Mouse (Mus musculus) kidney, postnatal 0 days (tissue): ENCODE results near the gene Nol3. TPM values are rescaled to one million over a fixed set of nuclear protein-coding genes. Genes with fewer than 3 reads are reported as not detected.

Experiments used
- ATAC-seq: fragments of 200-750 bp; cut with Nextera tagmentation; replicated peaks from 2 replicates; pipeline ENCODE4 v1.8.0; 2017; ENCODE audit warnings: low read depth, moderate number of reproducible peaks, moderate TSS enrichment, moderate library complexity; ENCODE audit not compliant: low FRiP score
- DNase-seq: peaks from one replicate; pipeline ENCODE4 v3.0.0-alpha.2; 2016; ENCODE audit warnings: low spot score
- H3K27ac ChIP-seq: fragments of 300-500 bp; sonication (generic); 2 replicates; pipeline ENCODE4 v1.5.1; 2014; ENCODE audit warnings: mild to moderate bottlenecking
- H3K27me3 ChIP-seq: fragments of 300-500 bp; sonication (generic); 2 replicates; pipeline ENCODE4 v1.6.1; 2014; ENCODE audit warnings: low read length, mixed read lengths; ENCODE audit not compliant: insufficient read depth
- H3K36me3 ChIP-seq: fragments of 300-500 bp; sonication (generic); 2 replicates; pipeline ENCODE4 v1.6.1; 2014; ENCODE audit warnings: low read length, mixed read lengths; ENCODE audit not compliant: insufficient read depth
- H3K4me1 ChIP-seq: fragments of 300-500 bp; sonication (generic); replicated peaks from 2 replicates; pipeline ENCODE4 v1.6.1; 2014; ENCODE audit warnings: antibody characterized with exemption, low read length, mixed read lengths; ENCODE audit not compliant: insufficient read depth
- H3K4me2 ChIP-seq: fragments of 300-500 bp; sonication (generic); 2 replicates; pipeline ENCODE4 v1.6.1; 2014; ENCODE audit warnings: mild to moderate bottlenecking, low read length, moderate library complexity, mixed read lengths
- H3K4me3 ChIP-seq: fragments of 300-500 bp; sonication (generic); replicated peaks from 2 replicates; pipeline ENCODE4 v1.5.1; 2014; ENCODE audit warnings: low read depth, low read length
- H3K9ac ChIP-seq: fragments of 300-500 bp; sonication (generic); 2 replicates; pipeline ENCODE4 v1.6.1; 2014; ENCODE audit warnings: low read depth, low read length
- H3K9me3 ChIP-seq: fragments of 300-500 bp; sonication (generic); replicated peaks from 2 replicates; pipeline ENCODE4 v1.6.1; 2016; ENCODE audit warnings: low read length, inconsistent platforms, mixed read lengths
- CTCF ChIP-seq: IDR thresholded peaks from 2 replicates; pipeline ENCODE4 v1.5.1; 2016; ENCODE audit warnings: antibody characterized with exemption, low read depth, mild to moderate bottlenecking, moderate library complexity
- WGBS: fragments of 180-500 bp; shearing (Covaris S2); extraction: QIAGEN DNeasy Blood & Tissue Kit; methylation state at CpG from one replicate; pipeline ENCODE4 v1.1.7; 2014; 5-methylcytosine and 5-hydroxymethylcytosine counted together
- microRNA counts: library from miRNA; unstranded; fragments of <30 nt; microRNA quantifications from one replicate; lab custom pipeline; 2015
- microRNA-seq: library from miRNA; unstranded; fragments of <30 nt; microRNA quantifications from one replicate; pipeline ENCODE4, GENCODE M21; 2016
- polyA plus RNA-seq: library from polyadenylated mRNA; unstranded; fragments of >200 nt; fragmentation: Nextera tagmentation; extraction: Ambion mirVana; gene quantifications from 2 replicates; pipeline ENCODE4 v1.2.1, GENCODE M21; 2015

Nol3 gene
- polyA plus RNA-seq, 1 experiment from 2014 or later: 0.29 TPM

- no peak for TF ChIP-seq CTCF
- 85% methylated on average over 4 of the region's 4 CpGs for WGBS
- Histone ChIP-seq H3K4me2 (no peak overlapping the region), H3K36me3 (peaks cover 15% of the 10 kb centered on the region; the same call in 1 of the 2 replicates), H3K4me1 (peaks cover 16% of the 10 kb centered on the region), H3K9ac (no peak overlapping the region), H3K27me3 (no peaks in the 10 kb centered on the region), H3K4me3 (no peak overlapping the region), H3K27ac (no peak overlapping the region), H3K9me3 (no peaks in the 10 kb centered on the region)
- DNase-seq: no peak
- ATAC-seq: no peak
These were observed 47.2 kb downstream of the Nol3 start for GRCm38 (mm10) chr8:105323183-105323582.

DNA sequence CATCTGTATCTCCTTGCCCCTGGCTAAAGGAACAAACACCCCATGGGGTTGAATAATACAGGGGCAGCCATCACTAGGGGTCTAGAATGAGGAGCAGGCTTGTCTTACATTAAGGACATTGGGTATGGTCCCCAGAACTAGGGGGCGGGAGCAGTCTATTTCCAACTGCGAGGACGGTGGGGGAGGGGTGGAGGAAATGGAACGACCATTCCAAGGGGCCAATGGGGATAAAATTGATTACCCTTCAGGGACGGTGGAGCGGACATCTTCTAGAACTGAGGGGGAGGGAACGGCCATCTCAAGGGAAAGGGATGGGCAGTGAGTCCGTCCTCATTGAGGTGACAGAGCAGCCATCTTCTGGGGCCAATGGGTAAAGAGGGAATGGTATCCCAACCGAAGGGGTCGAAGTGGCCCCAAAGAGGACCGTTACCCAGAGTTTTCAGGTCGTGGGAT, 49.7 kb downstream of the Nol3 start:
- under 1% methylated on average over 12 of the region's 12 CpGs for WGBS
- ATAC-seq: peak; percentile 33
- TF ChIP-seq CTCF: no peak; the same call in 1 of the 2 replicates
- Histone ChIP-seq H3K4me1 (peaks cover 16% of the 10 kb centered on the region), H3K36me3 (peaks cover 35% of the 10 kb centered on the region), H3K27ac (peak overlapping the region; percentile 68; the same call in 1 of the 2 replicates), H3K4me3 (peak overlapping the region; percentile 60), H3K9me3 (no peaks in the 10 kb centered on the region), H3K4me2 (peak overlapping the region; percentile 92), H3K9ac (peak overlapping the region; percentile 70), H3K27me3 (no peaks in the 10 kb centered on the region)
- no peak for DNase-seq

- peak; percentile 89 for ATAC-seq
These were observed 50.3 kb downstream of the Nol3 start, which contains the start of the genes Lrrc29 and Tmem208 for GRCm38 (mm10) chr8:105326141-105326672. Lrrc29 (minus strand) TSS chr8:105326278. Tmem208 (plus strand) TSS chr8:105326354.

DNA sequence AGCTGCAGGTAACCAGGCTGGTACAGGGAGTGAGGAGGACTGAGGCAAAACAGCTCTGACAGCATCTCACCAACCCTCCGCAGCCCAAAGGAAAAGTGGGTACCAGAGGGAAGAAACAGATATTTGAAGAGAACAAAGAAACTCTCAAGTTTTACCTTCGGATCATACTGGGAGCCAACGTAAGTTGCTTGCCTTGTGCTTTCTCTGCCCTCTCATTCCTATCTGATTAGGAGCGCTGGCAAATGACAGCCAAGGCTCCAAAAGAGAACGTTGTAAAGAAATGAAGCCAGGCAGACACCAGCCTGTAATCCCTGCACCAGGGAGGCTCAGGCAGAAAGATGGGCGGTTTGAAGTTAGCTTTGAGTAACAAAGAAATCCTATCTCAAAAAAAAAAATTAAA, 51.0 kb downstream of the Nol3 start:
- TF ChIP-seq CTCF: no peak
- peak overlapping the region; percentile 70 for H3K9ac ChIP-seq
- peaks cover 16% of the 10 kb centered on the region for H3K4me1 ChIP-seq
- H3K9me3 ChIP-seq: no peaks in the 10 kb centered on the region
- H3K27ac ChIP-seq: peak overlapping the region; percentile 68; the same call in 1 of the 2 replicates
- no peak for DNase-seq
- H3K4me3 ChIP-seq: peak overlapping the region; percentile 60
- H3K4me2 ChIP-seq: peak overlapping the region; percentile 92
- no peaks in the 10 kb centered on the region for H3K27me3 ChIP-seq
- 32% methylated on average over 6 of the region's 6 CpGs for WGBS
- peaks cover 46% of the 10 kb centered on the region for H3K36me3 ChIP-seq
- no peak for ATAC-seq

More at GRCm38 (mm10) chr8:105326141-105326672, 50.3 kb downstream of the Nol3 start, which contains the start of the genes Lrrc29 and Tmem208:
- Histone ChIP-seq H3K9me3 (no peaks in the 10 kb centered on the region), H3K4me2 (peak within 1 kb of the TSS; percentile 92), H3K4me3 (peak within 1 kb of the TSS; percentile 60), H3K4me1 (peaks cover 16% of the 10 kb centered on the region), H3K9ac (peak within 1 kb of the TSS; percentile 70), H3K27ac (peak within 1 kb of the TSS; percentile 68), H3K36me3 (peaks cover 38% of the 10 kb centered on the region), H3K27me3 (no peaks in the 10 kb centered on the region)
- TF ChIP-seq CTCF: peak; percentile 61
- WGBS: under 1% methylated on average over 36 of the region's 36 CpGs
- DNase-seq: peak; percentile 99

- Histone ChIP-seq H3K27ac (no peak overlapping the region), H3K36me3 (peaks cover 56% of the 10 kb centered on the region), H3K4me2 (no peak overlapping the region), H3K4me3 (no peak overlapping the region), H3K4me1 (peaks cover 9% of the 10 kb centered on the region), H3K27me3 (no peaks in the 10 kb centered on the region), H3K9ac (no peak overlapping the region), H3K9me3 (no peaks in the 10 kb centered on the region)
- no peak for TF ChIP-seq CTCF
- WGBS: 91% methylated on average over 12 of the region's 12 CpGs
- DNase-seq (no peak), ATAC-seq (no peak)
These were observed 54.4 kb downstream of the Nol3 start for GRCm38 (mm10) chr8:105330325-105330724.

DNA sequence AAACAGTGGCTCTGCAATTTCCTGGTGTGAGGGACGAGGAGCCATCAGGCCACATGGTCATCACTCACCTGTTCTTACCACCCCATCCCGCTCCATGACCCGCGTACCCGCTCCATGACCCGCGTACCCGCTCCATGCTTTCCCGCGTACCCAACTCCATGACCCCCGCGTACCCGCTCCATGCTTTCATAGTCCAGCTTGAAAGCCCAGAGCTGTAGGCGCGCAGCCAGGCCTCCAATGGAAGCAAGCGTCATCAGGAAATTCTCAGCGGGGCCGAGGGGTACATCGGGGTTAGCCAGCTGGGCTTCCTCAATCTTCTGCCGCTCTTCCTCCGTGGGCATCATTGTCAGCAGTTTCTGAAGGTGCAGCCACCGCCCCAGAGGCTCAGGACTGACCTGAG, 55.5 kb downstream of the Nol3 start:
- H3K4me1 ChIP-seq: 0 out of 2 replicates have a peak, but pooled peaks cover 5% of the 10 kb centered on the region
- H3K4me3 ChIP-seq: no peak overlapping the region
- ATAC-seq (no peak), DNase-seq (no peak)
- 91% methylated on average over 22 of the region's 22 CpGs for WGBS
- H3K27me3 ChIP-seq: no peaks in the 10 kb centered on the region
- peaks cover 68% of the 10 kb centered on the region for H3K36me3 ChIP-seq
- H3K9ac ChIP-seq: no peak overlapping the region
- no peak overlapping the region for H3K4me2 ChIP-seq
- no peak overlapping the region for H3K27ac ChIP-seq
- H3K9me3 ChIP-seq: no peaks in the 10 kb centered on the region
- no peak for TF ChIP-seq CTCF

MicroRNA genes within 50 kb of the gene (microRNA counts, 519-probe panel; counts per million panel counts)
- 1,648 counts per million, percentile 68 among the panel's probes with 10 or more counts for microRNA mmu-miR-328 (lab: Ali Mortazavi, UCI)

Small RNA genes lying within 50 kb of the gene (microRNA-seq; reads per million reads assigned to microRNA genes)
- not detected for gene Gm27320
- gene Mir328: 200 reads per million, percentile 59 among the genes with 10 or more reads in this experiment

Other genes with a start within 250 kb of the Nol3 start
- not detected in 2 replicates for gene Ces3a, start 227.5 kb upstream of the Nol3 start, polyA plus RNA-seq
- gene Ces3b, start 192.4 kb upstream of the Nol3 start, polyA plus RNA-seq: not detected in 2 replicates
- not detected in 2 replicates for gene Ces4a, start 144.3 kb upstream of the Nol3 start, polyA plus RNA-seq
- 59.6 and 59.7 TPM in 2 replicates for gene Cbfb, start 105.5 kb upstream of the Nol3 start, polyA plus RNA-seq
- gene D230025D16Rik, start 51.0 kb upstream of the Nol3 start, polyA plus RNA-seq: 19.2 and 20.6 TPM in 2 replicates
- gene B3gnt9, start 21.0 kb upstream of the Nol3 start, polyA plus RNA-seq: 7.5 and 7.7 TPM in 2 replicates
- 21.8 and 24.2 TPM in 2 replicates for gene Tradd, start 11.5 kb upstream of the Nol3 start, polyA plus RNA-seq
- gene Fbxl8, start 11.5 kb upstream of the Nol3 start, polyA plus RNA-seq: 1.8 and 2.4 TPM in 2 replicates
- gene Hsf4, start 6.3 kb upstream of the Nol3 start, polyA plus RNA-seq: 0.12 TPM in 1 of 2 replicates, not detected in the other
- gene 4931428F04Rik, start 13.7 kb downstream of the Nol3 start, polyA plus RNA-seq: 5.5 and 6.2 TPM in 2 replicates
- 15.9 and 18.5 TPM in 2 replicates for gene Exoc3l, start 20.0 kb downstream of the Nol3 start, polyA plus RNA-seq
- gene E2f4, start 21.5 kb downstream of the Nol3 start, polyA plus RNA-seq: 55.2 and 57.9 TPM in 2 replicates
- gene Elmo3, start 29.5 kb downstream of the Nol3 start, polyA plus RNA-seq: 15.5 and 17.4 TPM in 2 replicates
- 5.2 and 5.6 TPM in 2 replicates for gene Lrrc29, start 50.1 kb downstream of the Nol3 start, polyA plus RNA-seq
- gene Tmem208, start 50.2 kb downstream of the Nol3 start, polyA plus RNA-seq: 134 and 140 TPM in 2 replicates
- gene Fhod1, start 71.8 kb downstream of the Nol3 start, polyA plus RNA-seq: 1.8 and 2.3 TPM in 2 replicates
- gene Slc9a5, start 72.7 kb downstream of the Nol3 start, polyA plus RNA-seq: 1.3 and 1.4 TPM in 2 replicates
- gene Plekhg4, start 97.1 kb downstream of the Nol3 start, polyA plus RNA-seq: 0.31 and 0.33 TPM in 2 replicates
- 0.05 TPM in 1 of 2 replicates, not detected in the other for gene Kctd19, start 137.4 kb downstream of the Nol3 start, polyA plus RNA-seq
- 0.15 and 0.34 TPM in 2 replicates for gene Lrrc36, start 137.4 kb downstream of the Nol3 start, polyA plus RNA-seq
- gene Tppp3, start 195.4 kb downstream of the Nol3 start, polyA plus RNA-seq: 15.6 and 19.4 TPM in 2 replicates
- 28.0 and 30.5 TPM in 2 replicates for gene Zdhhc1, start 220.8 kb downstream of the Nol3 start, polyA plus RNA-seq
- 42.4 and 44.8 TPM in 2 replicates for gene Hsd11b2, start 242.6 kb downstream of the Nol3 start, polyA plus RNA-seq